Mouse (Mus musculus) intestine, embryonic 16.5 days (tissue): ENCODE measurements at regions not wholly inside any gene's neighbourhood (a gene's known extent, or its start where the extent isn't known, plus 50 kb on each side); places are given as distances from the start of the nearest gene placed in this dataset.

Experiments
- ATAC-seq: fragments of 200-750 bp; cut with Nextera tagmentation; 2 replicates; pipeline ENCODE4 v1.8.0; 2017; ENCODE audit warnings: moderate TSS enrichment, moderate library complexity
- H3K27ac ChIP-seq: fragments of 300-500 bp; sonication (generic); 2 replicates; pipeline ENCODE4 v1.5.1; 2014; ENCODE audit warnings: mild to moderate bottlenecking, low read length
- H3K27me3 ChIP-seq: fragments of 300-500 bp; sonication (generic); replicated peaks from 2 replicates; pipeline ENCODE4 v1.6.1; 2014; ENCODE audit warnings: low read length, control low read depth, mixed read lengths; ENCODE audit not compliant: control insufficient read depth, insufficient read depth
- H3K36me3 ChIP-seq: fragments of 300-500 bp; sonication (generic); 2 replicates; pipeline ENCODE4 v1.6.1; 2014; ENCODE audit warnings: low read length, control low read depth; ENCODE audit not compliant: control insufficient read depth, insufficient read depth
- H3K4me1 ChIP-seq: fragments of 300-500 bp; sonication (generic); 2 replicates; pipeline ENCODE4 v1.6.1; 2014; ENCODE audit warnings: low read length, control low read depth, mixed read lengths; ENCODE audit not compliant: control insufficient read depth, insufficient read depth
- H3K4me2 ChIP-seq: fragments of 300-500 bp; sonication (generic); 2 replicates; pipeline ENCODE4 v1.6.1; 2014; ENCODE audit warnings: low read depth, low read length, control low read depth
- H3K4me3 ChIP-seq: fragments of 300-500 bp; sonication (generic); 2 replicates; pipeline ENCODE4 v1.5.1; 2014; ENCODE audit warnings: mild to moderate bottlenecking, low read length
- H3K9ac ChIP-seq: fragments of 300-500 bp; sonication (generic); 2 replicates; pipeline ENCODE4 v1.6.1; 2014; ENCODE audit warnings: low read depth, low read length
- H3K9me3 ChIP-seq: fragments of 300-500 bp; sonication (generic); 2 replicates; pipeline ENCODE4 v1.6.1; 2016; ENCODE audit warnings: low read length, control low read depth; ENCODE audit not compliant: control insufficient read depth
- WGBS: fragments of 180-500 bp; shearing (Covaris S2); extraction: QIAGEN DNeasy Blood & Tissue Kit; methylation state at CpG from one replicate; pipeline ENCODE4 v1.1.7; 2014; 5-methylcytosine and 5-hydroxymethylcytosine counted together

GRCm38 (mm10) chr15:51324211-51324610 is 2560.5 kb upstream of the Gm7489 start:
- ATAC-seq, result no peak
- H3K27me3 ChIP-seq, result no peaks in the 10 kb centered on the region

GRCm38 (mm10) chr15:51327702-51328101 is 2557.0 kb upstream of the Gm7489 start:
- 50% methylated on average over 5 of the region's 5 CpGs for WGBS

More at GRCm38 (mm10) chr15:51324211-51324610, 2560.5 kb upstream of the Gm7489 start:
- no peaks in the 10 kb centered on the region for H3K36me3 ChIP-seq
- no peak overlapping the region for H3K4me3 ChIP-seq
- H3K4me1 ChIP-seq, result no peaks in the 10 kb centered on the region
- no peak overlapping the region for H3K9ac ChIP-seq
- no peak overlapping the region for H3K27ac ChIP-seq
- 81% methylated on average over 5 of the region's 5 CpGs for WGBS
- no peaks in the 10 kb centered on the region for H3K9me3 ChIP-seq
- no peak overlapping the region for H3K4me2 ChIP-seq

GRCm38 (mm10) chr15:51336441-51336840 is 2548.3 kb upstream of the Gm7489 start:
- Histone ChIP-seq H3K9me3 (no peaks in the 10 kb centered on the region), H3K4me3 (no peak overlapping the region), H3K4me1 (no peaks in the 10 kb centered on the region), H3K4me2 (no peak overlapping the region), H3K36me3 (no peaks in the 10 kb centered on the region), H3K27ac (no peak overlapping the region), H3K27me3 (no peaks in the 10 kb centered on the region), H3K9ac (no peak overlapping the region)
- no peak for ATAC-seq
- 60% methylated on average over 1 of the region's 1 CpGs for WGBS

More at GRCm38 (mm10) chr15:51327702-51328101, 2557.0 kb upstream of the Gm7489 start:
- Histone ChIP-seq H3K9ac (no peak overlapping the region), H3K4me2 (no peak overlapping the region), H3K27me3 (no peaks in the 10 kb centered on the region), H3K36me3 (no peaks in the 10 kb centered on the region), H3K27ac (no peak overlapping the region), H3K4me3 (no peak overlapping the region), H3K9me3 (no peaks in the 10 kb centered on the region), H3K4me1 (no peaks in the 10 kb centered on the region)
- no peak for ATAC-seq

- no peak overlapping the region for H3K27ac ChIP-seq
- H3K4me3 ChIP-seq, result no peak overlapping the region
- 77% methylated on average over 4 of the region's 4 CpGs for WGBS
- ATAC-seq, result no peak
- no peaks in the 10 kb centered on the region for H3K9me3 ChIP-seq
- H3K27me3 ChIP-seq, result no peaks in the 10 kb centered on the region
- H3K9ac ChIP-seq, result no peak overlapping the region
- no peak overlapping the region for H3K4me2 ChIP-seq
- H3K4me1 ChIP-seq, result no peaks in the 10 kb centered on the region
- H3K36me3 ChIP-seq, result no peaks in the 10 kb centered on the region
Observed at GRCm38 (mm10) chr15:51346301-51346700, 2538.4 kb upstream of the Gm7489 start.

GRCm38 (mm10) chr15:51363391-51363790 is 2521.3 kb upstream of the Gm7489 start:
- WGBS, result 60% methylated on average over 7 of the region's 7 CpGs
- Histone ChIP-seq H3K36me3 (no peaks in the 10 kb centered on the region), H3K9me3 (no peaks in the 10 kb centered on the region), H3K9ac (no peak overlapping the region), H3K27me3 (no peaks in the 10 kb centered on the region), H3K4me2 (no peak overlapping the region), H3K4me1 (no peaks in the 10 kb centered on the region), H3K4me3 (no peak overlapping the region), H3K27ac (no peak overlapping the region)
- ATAC-seq, result no peak

- no peaks in the 10 kb centered on the region for H3K9me3 ChIP-seq
- H3K9ac ChIP-seq, result no peak overlapping the region
- no peak overlapping the region for H3K4me2 ChIP-seq
- no peaks in the 10 kb centered on the region for H3K4me1 ChIP-seq
- H3K27me3 ChIP-seq, result no peaks in the 10 kb centered on the region
- H3K27ac ChIP-seq, result no peak overlapping the region
- ATAC-seq, result no peak
- no peaks in the 10 kb centered on the region for H3K36me3 ChIP-seq
- H3K4me3 ChIP-seq, result no peak overlapping the region
Observed at GRCm38 (mm10) chr15:51371162-51371561, 2513.5 kb upstream of the Gm7489 start.

- ATAC-seq, result no peak
- WGBS, result 94% methylated on average over 2 of the region's 2 CpGs
- H3K9ac ChIP-seq, result no peak overlapping the region
- no peak overlapping the region for H3K4me3 ChIP-seq
- no peak overlapping the region for H3K27ac ChIP-seq
- no peaks in the 10 kb centered on the region for H3K9me3 ChIP-seq
- no peak overlapping the region for H3K4me2 ChIP-seq
- H3K4me1 ChIP-seq, result 0 out of 2 replicates have a peak, but pooled peaks cover 3% of the 10 kb centered on the region
- no peaks in the 10 kb centered on the region for H3K36me3 ChIP-seq
- no peaks in the 10 kb centered on the region for H3K27me3 ChIP-seq
Observed at GRCm38 (mm10) chr15:51390383-51390782, 2494.3 kb upstream of the Gm7489 start.

GRCm38 (mm10) chr15:51391352-51391751 is 2493.4 kb upstream of the Gm7489 start:
- H3K9me3 ChIP-seq, result no peaks in the 10 kb centered on the region

GRCm38 (mm10) chr15:51392449-51393405 is 2492.0 kb upstream of the Gm7489 start:
- no peak for ATAC-seq
- H3K4me3 ChIP-seq, result no peak overlapping the region
- 53% methylated on average over 7 of the region's 7 CpGs for WGBS

More at GRCm38 (mm10) chr15:51391352-51391751, 2493.4 kb upstream of the Gm7489 start:
- Histone ChIP-seq H3K9ac (no peak overlapping the region), H3K4me1 (0 out of 2 replicates have a peak, but pooled peaks cover 3% of the 10 kb centered on the region), H3K36me3 (no peaks in the 10 kb centered on the region), H3K27me3 (no peaks in the 10 kb centered on the region), H3K4me2 (no peak overlapping the region), H3K4me3 (no peak overlapping the region), H3K27ac (no peak overlapping the region)
- 88% methylated on average over 2 of the region's 2 CpGs for WGBS
- ATAC-seq, result no peak

More at GRCm38 (mm10) chr15:51392449-51393405, 2492.0 kb upstream of the Gm7489 start:
- no peaks in the 10 kb centered on the region for H3K36me3 ChIP-seq
- no peak overlapping the region for H3K27ac ChIP-seq
- no peak overlapping the region for H3K4me2 ChIP-seq
- H3K4me1 ChIP-seq, result 0 out of 2 replicates have a peak, but pooled peaks cover 3% of the 10 kb centered on the region
- no peaks in the 10 kb centered on the region for H3K27me3 ChIP-seq
- no peak overlapping the region for H3K9ac ChIP-seq
- no peaks in the 10 kb centered on the region for H3K9me3 ChIP-seq
